Mouse (Mus musculus) erythroblast, embryonic 14.5 days (primary cell): ENCODE measurements around the gene Cdh23.

Experiments
- GATA1 ChIP-seq: IDR thresholded peaks from 2 replicates; pipeline ENCODE4 v1.6.1; 2012; ENCODE audit warnings: low read length, inconsistent platforms, mixed read lengths
- TAL1 ChIP-seq: IDR thresholded peaks from 3 replicates; pipeline ENCODE4 v1.6.1; 2012; ENCODE audit warnings: low read length, inconsistent platforms, mixed read lengths

- no peak for TF ChIP-seq TAL1
- TF ChIP-seq GATA1: no peak
Measured at GRCm38 (mm10) chr10:60354003-60354325, 342.3 kb downstream of the Cdh23 start.
